Mouse (Mus musculus) cortical plate, adult 2 months (tissue): Measurements from ENCODE around the gene Mbtps1.

Experiments
- CTCF ChIP-seq: fragments of 200-500 bp; IDR thresholded peaks from 2 replicates; pipeline ENCODE4 v1.5.1; 2011; ENCODE audit warnings: mild to moderate bottlenecking, control low read depth, low read length; ENCODE audit not compliant: insufficient read depth; ENCODE audit errors: extremely low read depth
- POLR2A ChIP-seq: fragments of 200-500 bp; IDR thresholded peaks from 2 replicates; pipeline ENCODE4 v1.6.1; 2011; ENCODE audit warnings: mild to moderate bottlenecking, low read length, control low read depth; ENCODE audit not compliant: insufficient read depth; ENCODE audit errors: extremely low read depth

GRCm38 (mm10) chr8:119606224-119606623 lies 47.7 kb upstream of the Mbtps1 start:
- TF ChIP-seq POLR2A (no peak), CTCF (no peak)
